Mouse (Mus musculus): ENCODE data around the gene Olfr743. TPM values are rescaled to one million over a fixed set of nuclear protein-coding genes. Genes with fewer than 3 reads are reported as not detected.
"Not testable (repeated sequence)": the region's sequence is repeated elsewhere in the genome, so short reads cannot be mapped to it uniquely, and the experiment has no call there.

Olfr743 gene
- not detected for total RNA-seq (2021)
- long read RNA-seq, experiment 1 = 0 reads
- long read RNA-seq, experiment 2 = 0 reads

DNA sequence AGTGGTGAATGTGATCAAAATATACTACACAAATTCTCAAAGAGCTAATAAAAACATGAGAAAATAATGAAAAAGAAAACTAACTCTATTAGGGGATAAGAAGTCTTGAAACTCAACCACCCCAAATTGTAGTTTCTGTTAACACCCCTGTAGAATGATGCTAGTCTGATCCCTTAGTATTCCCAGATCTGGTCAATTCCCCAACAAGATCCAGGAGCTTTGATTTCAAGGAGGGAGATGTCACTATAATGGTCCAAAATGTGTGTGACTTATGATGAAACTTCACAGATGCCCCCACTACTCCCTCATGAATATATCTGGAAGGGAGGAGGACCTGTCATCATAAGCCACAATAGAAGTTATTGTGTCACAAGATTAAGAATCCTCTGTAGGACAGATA is at the start of gene Olfr743:
TSS of gene Olfr743 (plus strand) at position 301 of the 400 bp plus-strand sequence.
- intact Hi-C loops (cut with DNase I) = no loop called here

DNA sequence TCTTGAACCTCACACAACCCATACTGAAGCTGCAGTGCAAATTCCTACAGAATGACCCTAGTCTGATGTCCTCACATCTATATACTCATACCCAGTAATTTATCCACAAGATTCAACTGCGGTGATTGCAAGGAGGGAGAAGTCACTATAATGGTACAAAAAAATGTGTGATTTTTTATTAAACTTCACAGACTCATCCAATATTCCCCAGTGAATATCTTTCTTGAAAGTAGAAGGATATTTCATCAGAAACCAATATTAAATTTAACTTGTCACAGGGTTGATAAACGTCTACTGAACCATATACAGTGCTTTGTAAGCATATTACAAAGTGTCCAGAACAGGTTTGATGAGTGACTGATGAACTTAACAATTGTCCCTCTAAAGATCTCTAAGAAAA is 49.2 kb upstream of the Olfr743 start, which contains the start of gene Olfr741:
TSS of gene Olfr741 (plus strand) at position 301 of the 400 bp plus-strand sequence.
- intact Hi-C loops (cut with DNase I) = no loop called here

More for the DNA sequence above, at the start of gene Olfr743:
- DNase-seq (ENCODE audit: extremely low spot score in 1 of 2, low spot score in 2 of 2) = no peak
- no peak within 1 kb of the TSS for H3K27ac ChIP-seq
- no peak within 1 kb of the TSS for H3K4me3 ChIP-seq
- TF ChIP-seq CTCF (IDR thresholded peaks at IDR 0.05) = no peak

DNA sequence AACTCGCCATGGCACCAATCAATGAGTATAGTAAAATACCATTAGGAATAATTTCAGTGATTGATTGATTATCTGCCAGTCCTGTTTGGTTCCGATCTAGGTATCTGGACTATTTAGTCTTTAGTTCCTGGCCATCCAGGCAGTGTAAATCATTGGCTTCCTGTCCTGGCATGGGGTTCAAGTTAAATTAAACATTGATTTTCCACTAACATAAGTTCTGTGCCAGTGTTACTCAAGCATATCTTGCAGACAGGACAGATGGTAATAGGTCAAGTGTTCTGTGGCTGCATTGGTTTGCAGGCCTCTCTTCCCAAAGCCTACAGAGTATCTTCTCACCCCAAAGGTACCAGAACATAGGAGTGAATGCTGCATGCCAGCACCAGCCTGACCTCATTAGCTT is 43.2 kb upstream of the Olfr743 start:
- intact Hi-C loops (cut with DNase I) = no loop called here
- no peak overlapping the region for H3K27ac ChIP-seq
- no peak overlapping the region for H3K4me3 ChIP-seq
- no peak for TF ChIP-seq CTCF (IDR thresholded peaks at IDR 0.05)
- DNase-seq (ENCODE audit: extremely low spot score in 1 of 2, low spot score in 2 of 2) = no peak

More for the DNA sequence above, 49.2 kb upstream of the Olfr743 start, which contains the start of gene Olfr741:
- no peak for TF ChIP-seq CTCF (IDR thresholded peaks at IDR 0.05)
- Histone ChIP-seq H3K27ac (no peak within 1 kb of the TSS), H3K4me3 (no peak within 1 kb of the TSS)
- no peak for DNase-seq (ENCODE audit: extremely low spot score in 1 of 2, low spot score in 2 of 2)

DNA sequence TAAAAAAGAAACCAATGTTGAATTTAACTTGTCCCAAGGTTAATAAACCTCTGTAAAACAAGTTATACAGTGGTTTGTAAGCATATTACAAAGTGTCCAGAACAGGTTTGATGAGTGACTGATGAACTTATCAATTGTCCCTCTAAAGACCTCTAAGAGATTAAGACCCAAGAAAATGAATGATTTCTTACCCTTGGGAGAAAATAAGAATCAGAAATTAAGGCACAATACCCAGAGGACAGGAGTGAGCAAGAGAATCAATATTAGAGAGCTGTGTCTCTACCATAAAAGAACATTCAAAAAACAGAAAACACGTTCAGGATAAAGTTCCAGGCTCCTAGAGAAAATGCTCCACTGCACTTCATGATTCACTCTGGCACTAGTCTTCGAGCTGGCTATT is 18.3 kb upstream of the Olfr743 start, which contains the start of gene Olfr742:
TSS of gene Olfr742 (plus strand) at position 301 of the 400 bp plus-strand sequence.
- DNase-seq (ENCODE audit: extremely low spot score in 1 of 2, low spot score in 2 of 2) = no peak
- intact Hi-C loops (cut with DNase I) = no loop called here
- no peak for TF ChIP-seq CTCF (IDR thresholded peaks at IDR 0.05)
- H3K4me3 ChIP-seq = no peak within 1 kb of the TSS
- no peak within 1 kb of the TSS for H3K27ac ChIP-seq

DNA sequence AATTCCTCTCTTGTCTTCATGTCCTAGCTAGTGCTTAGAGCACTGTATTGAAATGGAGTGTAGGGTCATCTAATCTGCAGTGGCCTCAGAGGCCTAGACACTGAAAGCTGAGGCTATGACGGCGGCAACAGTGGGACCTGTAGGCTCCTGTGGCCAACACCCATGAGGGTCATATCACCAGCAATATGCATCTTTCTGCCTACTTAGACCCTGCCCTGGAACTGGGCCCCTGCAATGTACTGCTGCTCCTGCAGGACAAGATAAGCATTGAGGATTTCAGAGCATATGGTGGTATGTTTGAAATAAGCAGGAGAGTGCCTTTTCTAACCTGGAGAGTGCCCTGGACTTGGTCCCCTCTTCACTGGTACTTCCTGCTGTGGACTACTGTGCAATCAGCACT is 31.1 kb downstream of the Olfr743 start:
- TF ChIP-seq CTCF (IDR thresholded peaks at IDR 0.05) = no peak
- Histone ChIP-seq H3K27ac (no peak overlapping the region), H3K4me3 (no peak overlapping the region)
- no peak for DNase-seq (ENCODE audit: extremely low spot score in 1 of 2, low spot score in 2 of 2)
- intact Hi-C loops (cut with DNase I) = no loop called here

DNA sequence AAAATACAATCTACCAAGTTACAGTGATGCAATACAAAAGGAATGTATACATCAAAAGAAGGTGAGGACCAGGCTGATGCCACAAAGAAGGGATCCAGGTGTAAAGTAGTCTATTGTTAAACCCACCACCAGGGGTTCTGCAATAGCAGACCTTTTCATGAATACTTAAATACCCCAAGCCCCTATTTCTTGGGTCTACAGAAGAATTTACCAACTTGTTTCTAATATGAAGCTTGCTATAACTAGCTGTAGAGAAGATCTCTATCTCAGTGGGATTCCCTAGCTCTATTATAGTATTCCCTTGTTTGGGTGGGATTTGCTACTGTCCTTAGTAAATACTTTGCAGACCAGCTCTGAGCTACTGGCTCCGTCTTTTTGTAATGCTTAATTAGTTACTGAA is 51.4 kb downstream of the Olfr743 start:
- intact Hi-C loops (cut with DNase I); H3K4me3 ChIP-seq; H3K27ac ChIP-seq; DNase-seq (ENCODE audit: extremely low spot score in 1 of 2, low spot score in 2 of 2): not testable (repeated sequence)

Other genes starting within 250 kb of the Olfr743 start
- not detected for gene Olfr732, start 237.6 kb upstream of the Olfr743 start, total RNA-seq (2021)
- not detected for gene Olfr733, start 220.3 kb upstream of the Olfr743 start, total RNA-seq (2021)
- not detected for gene Olfr734, start 195.1 kb upstream of the Olfr743 start, total RNA-seq (2021)
- not detected for gene Olfr735, start 173.0 kb upstream of the Olfr743 start, total RNA-seq (2021)
- gene Tlr11, start 163.9 kb upstream of the Olfr743 start, total RNA-seq (2021) = not detected
- gene Olfr736, start 140.7 kb upstream of the Olfr743 start, total RNA-seq (2021) = not detected
- gene Olfr738, start 114.3 kb upstream of the Olfr743 start, total RNA-seq (2021) = not detected
- gene Olfr739, start 103.2 kb upstream of the Olfr743 start, total RNA-seq (2021) = not detected
- not detected for gene Olfr740, start 76.3 kb upstream of the Olfr743 start, total RNA-seq (2021)
- gene Olfr741, start 49.1 kb upstream of the Olfr743 start, total RNA-seq (2021) = not detected
- gene Olfr742, start 18.2 kb upstream of the Olfr743 start, total RNA-seq (2021) = not detected
- not detected for gene Olfr744, start 93.0 kb downstream of the Olfr743 start, total RNA-seq (2021)
- not detected for gene Olfr745, start 117.5 kb downstream of the Olfr743 start, total RNA-seq (2021)
- not detected for gene Olfr746, start 125.2 kb downstream of the Olfr743 start, total RNA-seq (2021)
- not detected for gene Olfr747, start 171.4 kb downstream of the Olfr743 start, total RNA-seq (2021)
- gene Olfr748, start 185.5 kb downstream of the Olfr743 start, total RNA-seq (2021) = not detected
- not detected for gene Olfr749, start 223.3 kb downstream of the Olfr743 start, total RNA-seq (2021)

Measured in left cerebral cortex, adult 2 months (tissue).